Mouse (Mus musculus): Measurements from ENCODE around the gene Htra3. TPM values are rescaled to one million over a fixed set of nuclear protein-coding genes. Genes with fewer than 3 reads are reported as not detected.

Gene Htra3
- polyA plus RNA-seq, 1 experiment from 2014 or later, result 10.4 TPM

DNA sequence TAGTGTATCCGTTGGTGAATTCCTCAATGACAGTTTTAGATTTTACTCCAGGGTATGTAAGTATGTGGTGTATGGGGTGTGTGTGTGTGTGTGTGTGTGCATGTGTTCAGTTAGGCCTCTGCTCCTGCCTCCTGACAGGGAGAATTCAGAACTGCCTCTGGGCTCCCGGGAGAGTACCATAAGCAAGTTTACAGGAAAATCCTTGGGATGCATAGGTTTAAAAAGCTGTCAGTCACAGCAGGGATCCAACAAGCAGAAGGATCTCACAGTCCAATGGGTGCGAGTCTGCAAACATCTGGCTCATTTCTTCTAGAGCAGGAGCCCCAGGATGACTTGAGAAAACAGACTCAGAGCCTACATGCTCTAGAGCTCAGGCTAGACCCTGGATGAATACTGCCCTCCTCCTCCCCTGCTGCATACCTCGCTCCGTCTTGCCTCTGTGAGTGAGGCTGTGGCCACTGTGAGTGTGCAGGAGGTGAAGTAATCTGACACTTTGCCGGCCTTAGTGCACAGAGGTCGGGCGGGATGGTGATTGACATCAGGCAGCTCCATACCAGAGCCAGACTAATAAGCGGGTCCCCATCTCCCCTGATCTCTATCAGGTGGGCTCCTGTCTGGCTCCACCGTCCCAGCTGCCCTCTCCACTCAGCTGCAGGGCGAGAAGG is 9.7 kb downstream of the Htra3 start:
- 32% methylated on average over 11 of the region's 11 CpGs for WGBS
- Histone ChIP-seq H3K4me2 (replicated peaks) (no peak overlapping the region), H3K27me3 (no peaks in the 10 kb centered on the region), H3K4me3 (replicated peaks) (no peak overlapping the region), H3K4me1 (replicated peaks) (no peaks in the 10 kb centered on the region), H3K27ac (no peak overlapping the region), H3K9ac (replicated peaks) (no peak overlapping the region), H3K36me3 (no peaks in the 10 kb centered on the region), H3K9me3 (no peaks in the 10 kb centered on the region)
- ATAC-seq, result no peak

DNA sequence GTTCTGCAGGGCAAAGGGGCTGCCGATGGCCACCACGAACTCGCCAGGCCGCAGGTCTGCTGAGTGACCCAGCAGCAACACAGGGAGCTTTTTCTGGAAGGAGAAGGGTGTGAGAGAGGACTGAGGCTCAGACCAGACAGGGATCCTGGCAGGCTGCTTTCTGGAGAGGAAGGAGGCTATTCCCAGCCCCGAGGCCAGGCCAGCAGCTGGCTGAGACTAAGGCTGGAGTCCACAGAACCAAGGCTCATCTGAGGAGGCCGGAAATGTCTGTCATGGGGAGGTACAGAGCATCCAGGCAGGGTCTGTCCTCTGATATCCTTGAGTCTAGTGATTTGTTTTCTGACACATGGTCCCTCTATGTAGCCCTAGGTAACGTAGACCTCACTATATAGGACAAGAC is 13.4 kb downstream of the Htra3 start:
- Histone ChIP-seq H3K4me3 (replicated peaks) (no peak overlapping the region), H3K27ac (no peak overlapping the region), H3K4me2 (replicated peaks) (no peak overlapping the region), H3K36me3 (no peaks in the 10 kb centered on the region), H3K9ac (replicated peaks) (no peak overlapping the region), H3K27me3 (no peaks in the 10 kb centered on the region), H3K9me3 (no peaks in the 10 kb centered on the region), H3K4me1 (replicated peaks) (no peaks in the 10 kb centered on the region)
- ATAC-seq, result no peak
- WGBS, result 94% methylated on average over 7 of the region's 7 CpGs

DNA sequence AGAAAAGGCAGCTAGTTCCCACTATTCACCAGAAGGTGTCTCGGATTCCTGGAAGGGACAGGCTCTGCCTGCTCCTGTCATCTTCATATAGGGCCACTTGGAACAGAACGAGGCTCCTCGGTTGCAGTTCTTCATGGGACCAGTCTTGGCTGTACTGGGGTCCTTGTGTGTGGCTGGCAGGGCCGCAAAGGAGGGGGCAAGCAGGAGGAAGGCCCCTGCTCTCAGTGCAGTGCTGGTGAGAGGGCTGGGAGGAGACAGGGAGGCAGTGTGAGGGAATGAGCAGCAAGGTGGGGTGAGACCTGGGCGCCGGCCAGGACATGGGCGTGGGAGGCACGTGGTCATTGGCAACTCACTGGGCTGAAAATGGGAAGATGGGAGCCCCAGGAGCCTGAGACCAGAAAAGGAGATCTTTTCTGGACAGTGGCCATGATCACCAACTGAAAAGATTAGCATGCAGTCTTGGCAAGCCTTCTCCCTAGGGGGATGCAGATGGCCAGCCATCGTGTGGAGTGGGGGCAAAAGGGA is 17.5 kb downstream of the Htra3 start:
- Histone ChIP-seq H3K36me3 (no peaks in the 10 kb centered on the region), H3K9me3 (no peaks in the 10 kb centered on the region), H3K4me3 (replicated peaks) (no peak overlapping the region), H3K4me1 (replicated peaks) (no peaks in the 10 kb centered on the region), H3K9ac (replicated peaks) (no peak overlapping the region), H3K27me3 (no peaks in the 10 kb centered on the region), H3K27ac (no peak overlapping the region), H3K4me2 (replicated peaks) (no peak overlapping the region)
- WGBS, result 82% methylated on average over 9 of the region's 9 CpGs
- no peak for ATAC-seq

DNA sequence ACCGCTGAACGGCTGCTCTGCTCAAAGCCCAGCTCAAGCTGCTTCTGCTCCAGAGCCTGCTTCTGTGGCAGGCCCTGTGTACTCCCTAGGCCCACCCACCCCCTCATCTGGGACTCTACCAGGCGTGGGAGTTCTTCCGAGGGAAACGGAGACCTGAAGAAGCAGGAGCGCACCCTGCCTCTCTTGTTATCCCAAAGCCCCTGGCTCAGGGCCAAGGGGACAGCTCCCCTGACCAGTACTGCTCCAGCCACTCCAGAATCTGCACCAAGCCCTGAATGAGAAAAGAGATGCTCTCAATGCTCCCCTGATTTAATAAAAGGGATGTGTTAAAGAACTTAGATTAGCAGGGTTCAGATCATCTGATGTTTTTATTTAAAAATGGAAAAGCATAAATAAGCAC is 18.4 kb downstream of the Htra3 start:
- WGBS, result 77% methylated on average over 6 of the region's 6 CpGs
- Histone ChIP-seq H3K9me3 (no peaks in the 10 kb centered on the region), H3K36me3 (no peaks in the 10 kb centered on the region), H3K4me2 (replicated peaks) (no peak overlapping the region), H3K4me1 (replicated peaks) (no peaks in the 10 kb centered on the region), H3K27ac (no peak overlapping the region), H3K27me3 (no peaks in the 10 kb centered on the region), H3K4me3 (replicated peaks) (no peak overlapping the region), H3K9ac (replicated peaks) (no peak overlapping the region)
- no peak for ATAC-seq

DNA sequence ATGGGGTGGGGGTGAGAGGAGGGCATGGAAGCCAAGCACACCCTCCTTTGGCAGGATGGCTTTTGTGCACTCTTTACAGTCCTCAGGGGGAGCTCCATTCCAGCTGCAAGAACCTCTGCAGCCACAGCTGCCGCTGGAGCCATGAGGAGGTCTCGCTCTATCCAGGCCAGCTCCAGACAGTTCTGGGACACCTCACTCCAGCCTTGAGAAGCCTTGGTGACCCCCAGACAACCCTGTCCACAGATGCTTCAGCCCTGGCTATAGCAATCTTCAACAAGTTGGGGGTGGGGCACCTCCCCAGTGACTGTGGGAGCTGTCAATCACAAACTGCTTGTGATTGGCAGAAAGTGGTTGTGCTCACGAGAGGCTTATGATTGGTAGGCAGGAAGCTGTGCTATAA is 20.1 kb downstream of the Htra3 start:
- H3K9me3 ChIP-seq, result no peaks in the 10 kb centered on the region
- no peak overlapping the region for H3K4me3 ChIP-seq (replicated peaks)
- H3K4me2 ChIP-seq (replicated peaks), result no peak overlapping the region
- WGBS, result 58% methylated on average over 3 of the region's 3 CpGs
- no peak overlapping the region for H3K27ac ChIP-seq
- H3K27me3 ChIP-seq, result no peaks in the 10 kb centered on the region
- H3K9ac ChIP-seq (replicated peaks), result no peak overlapping the region
- no peaks in the 10 kb centered on the region for H3K4me1 ChIP-seq (replicated peaks)
- no peak for ATAC-seq
- no peaks in the 10 kb centered on the region for H3K36me3 ChIP-seq

DNA sequence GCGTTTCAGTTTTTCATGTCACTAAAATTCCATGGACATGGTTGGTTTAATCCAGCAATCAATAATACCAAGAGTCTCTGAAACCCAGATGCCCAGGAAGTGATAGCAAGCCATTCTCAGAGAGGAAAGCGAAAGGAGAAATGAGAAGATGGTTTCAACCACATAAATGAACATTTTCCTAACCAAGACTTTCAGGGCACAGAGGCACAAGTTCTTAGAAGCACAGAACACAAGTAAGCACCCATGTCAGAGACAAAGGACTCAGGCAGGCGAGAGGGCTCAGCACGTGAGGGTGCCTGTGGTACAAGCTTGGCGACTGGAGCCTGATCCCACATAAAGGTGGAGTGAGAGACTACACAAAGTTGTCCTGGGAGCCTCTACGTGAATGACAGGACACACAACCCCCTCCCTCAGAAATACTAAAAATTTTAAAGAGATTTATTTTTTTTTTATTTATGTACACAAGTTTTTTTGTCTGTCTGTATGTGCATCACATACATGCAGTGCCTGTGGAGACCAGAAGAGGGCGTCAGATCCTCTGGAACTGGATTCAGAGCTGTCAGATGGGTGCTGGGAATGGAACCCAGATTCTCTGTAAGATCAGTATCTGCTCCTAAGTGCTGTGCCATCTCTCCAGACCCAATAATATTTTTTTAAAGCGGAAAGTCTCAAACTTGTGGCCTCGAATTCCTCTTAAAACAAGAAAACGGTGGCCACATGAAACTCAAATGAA is 23.7 kb downstream of the Htra3 start:
- Histone ChIP-seq H3K9me3 (no peaks in the 10 kb centered on the region), H3K4me3 (replicated peaks) (no peak overlapping the region), H3K36me3 (no peaks in the 10 kb centered on the region), H3K9ac (replicated peaks) (no peak overlapping the region), H3K4me2 (replicated peaks) (no peak overlapping the region), H3K27me3 (no peaks in the 10 kb centered on the region), H3K4me1 (replicated peaks) (no peaks in the 10 kb centered on the region), H3K27ac (no peak overlapping the region)
- WGBS, result 91% methylated on average over 10 of the region's 10 CpGs
- ATAC-seq, result no peak

DNA sequence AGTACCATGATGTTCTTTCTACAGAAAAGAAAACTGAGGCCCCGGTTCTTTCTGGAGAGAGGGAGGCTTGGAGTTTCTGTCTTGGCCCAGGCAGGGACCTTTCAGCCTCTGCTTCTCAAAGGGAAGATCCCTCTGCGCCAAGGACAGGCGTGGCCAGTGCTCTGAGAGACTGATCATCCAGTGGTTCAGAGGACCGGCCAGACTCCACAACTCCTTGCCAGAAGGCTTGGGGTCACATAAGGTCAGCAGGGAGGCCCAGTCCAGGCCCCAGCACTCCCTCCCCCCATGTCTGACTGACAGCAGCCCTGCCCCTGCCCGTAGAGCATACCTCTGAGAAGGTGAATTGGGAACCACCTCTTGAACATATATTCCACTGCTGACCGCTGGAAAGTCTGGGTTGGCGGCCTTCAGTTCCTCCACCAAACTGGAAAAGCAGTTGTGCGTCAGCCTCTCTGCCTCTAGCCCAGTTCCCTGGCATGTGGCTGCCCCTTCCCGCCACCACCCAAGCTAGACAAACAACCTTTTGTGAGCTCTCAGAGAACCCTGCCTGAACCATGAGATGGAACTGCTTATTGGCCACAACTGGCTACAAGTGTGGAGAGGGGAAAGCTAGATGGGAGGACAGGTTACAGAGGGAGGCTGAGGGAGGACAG is 25.7 kb downstream of the Htra3 start:
- no peaks in the 10 kb centered on the region for H3K36me3 ChIP-seq
- H3K27ac ChIP-seq, result no peak overlapping the region
- no peak overlapping the region for H3K4me2 ChIP-seq (replicated peaks)
- no peak for ATAC-seq
- H3K9me3 ChIP-seq, result no peaks in the 10 kb centered on the region
- H3K4me3 ChIP-seq (replicated peaks), result no peak overlapping the region
- H3K27me3 ChIP-seq, result no peaks in the 10 kb centered on the region
- H3K9ac ChIP-seq (replicated peaks), result no peak overlapping the region
- 82% methylated on average over 9 of the region's 9 CpGs for WGBS
- H3K4me1 ChIP-seq (replicated peaks), result no peaks in the 10 kb centered on the region

DNA sequence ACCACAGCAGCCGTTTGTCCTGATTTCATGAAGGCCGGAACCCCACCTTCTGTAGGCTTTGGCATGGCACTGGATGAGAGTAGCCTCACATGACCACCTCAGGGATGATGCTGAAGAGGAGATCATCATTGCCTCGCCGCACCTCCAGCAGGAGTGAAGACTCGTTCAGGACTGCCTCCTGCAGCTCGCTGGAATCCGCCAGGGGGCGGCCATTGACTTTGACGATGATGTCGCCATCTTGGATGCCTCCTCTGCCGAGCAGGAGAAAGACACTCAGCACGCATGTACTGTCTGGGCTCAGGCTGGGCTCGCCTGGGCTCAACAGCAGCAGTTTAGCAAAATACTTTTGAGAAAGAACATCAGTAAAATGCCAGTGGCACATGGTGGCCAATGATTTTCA is 26.7 kb downstream of the Htra3 start:
- H3K9me3 ChIP-seq, result no peaks in the 10 kb centered on the region
- 89% methylated on average over 13 of the region's 13 CpGs for WGBS

DNA sequence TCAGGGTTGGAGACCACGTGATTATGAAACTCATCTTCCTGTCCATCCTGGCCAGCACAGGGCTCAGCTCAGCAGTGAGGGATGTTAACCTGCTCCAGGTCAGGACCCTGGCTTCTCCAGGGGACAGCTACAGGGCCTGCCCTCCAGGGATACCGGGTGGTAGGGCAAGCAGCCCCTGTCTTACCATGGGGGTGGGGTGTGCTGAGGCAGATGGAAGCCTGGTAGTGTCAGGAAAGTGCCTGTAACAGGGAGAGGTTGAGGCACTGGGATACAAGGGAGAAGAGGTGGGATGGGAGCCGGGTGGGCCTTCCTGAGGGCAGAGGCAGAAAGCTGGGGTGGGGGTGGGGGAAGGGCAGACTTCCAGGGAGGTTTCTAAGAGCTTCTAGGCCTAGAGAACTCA is 27.3 kb downstream of the Htra3 start:
- H3K36me3 ChIP-seq, result no peaks in the 10 kb centered on the region
- ATAC-seq, result no peak
- H3K9me3 ChIP-seq, result no peaks in the 10 kb centered on the region
- no peak overlapping the region for H3K4me2 ChIP-seq (replicated peaks)
- no peak overlapping the region for H3K4me3 ChIP-seq (replicated peaks)
- no peak overlapping the region for H3K9ac ChIP-seq (replicated peaks)
- H3K4me1 ChIP-seq (replicated peaks), result no peaks in the 10 kb centered on the region
- no peak overlapping the region for H3K27ac ChIP-seq
- no peaks in the 10 kb centered on the region for H3K27me3 ChIP-seq
- WGBS, result 82% methylated on average over 3 of the region's 3 CpGs

More for the DNA sequence above, 26.7 kb downstream of the Htra3 start:
- no peak overlapping the region for H3K27ac ChIP-seq
- no peak overlapping the region for H3K4me2 ChIP-seq (replicated peaks)
- no peaks in the 10 kb centered on the region for H3K4me1 ChIP-seq (replicated peaks)
- no peak overlapping the region for H3K9ac ChIP-seq (replicated peaks)
- ATAC-seq, result no peak
- no peaks in the 10 kb centered on the region for H3K36me3 ChIP-seq
- H3K4me3 ChIP-seq (replicated peaks), result no peak overlapping the region
- no peaks in the 10 kb centered on the region for H3K27me3 ChIP-seq

DNA sequence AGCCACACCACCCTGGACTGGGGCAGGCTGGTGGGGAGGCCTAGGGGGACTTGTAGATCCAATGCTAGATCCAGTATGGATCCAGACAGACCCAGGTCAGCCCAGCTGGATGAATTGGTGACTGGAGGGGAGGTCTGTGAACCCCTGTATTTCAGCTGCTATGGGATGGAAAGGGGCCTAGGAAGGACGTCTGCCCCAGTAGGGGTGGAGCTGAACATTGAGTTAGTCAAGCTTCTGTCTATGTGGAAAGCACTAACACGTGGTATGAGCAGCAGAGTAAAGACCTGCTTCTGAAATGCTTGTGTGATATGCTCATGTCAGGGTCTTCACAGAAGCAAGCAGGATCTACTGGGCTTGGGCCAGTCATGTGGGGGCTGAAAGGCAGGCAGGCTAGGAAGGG is 31.4 kb downstream of the Htra3 start:
- no peak overlapping the region for H3K4me2 ChIP-seq (replicated peaks)
- H3K27ac ChIP-seq, result no peak overlapping the region
- H3K36me3 ChIP-seq, result no peaks in the 10 kb centered on the region
- H3K9me3 ChIP-seq, result no peaks in the 10 kb centered on the region
- H3K4me1 ChIP-seq (replicated peaks), result no peaks in the 10 kb centered on the region; the same call in 1 of the 2 replicates
- H3K27me3 ChIP-seq, result no peaks in the 10 kb centered on the region
- no peak for ATAC-seq
- no peak overlapping the region for H3K9ac ChIP-seq (replicated peaks)
- H3K4me3 ChIP-seq (replicated peaks), result no peak overlapping the region
- 59% methylated on average over 2 of the region's 2 CpGs for WGBS

DNA sequence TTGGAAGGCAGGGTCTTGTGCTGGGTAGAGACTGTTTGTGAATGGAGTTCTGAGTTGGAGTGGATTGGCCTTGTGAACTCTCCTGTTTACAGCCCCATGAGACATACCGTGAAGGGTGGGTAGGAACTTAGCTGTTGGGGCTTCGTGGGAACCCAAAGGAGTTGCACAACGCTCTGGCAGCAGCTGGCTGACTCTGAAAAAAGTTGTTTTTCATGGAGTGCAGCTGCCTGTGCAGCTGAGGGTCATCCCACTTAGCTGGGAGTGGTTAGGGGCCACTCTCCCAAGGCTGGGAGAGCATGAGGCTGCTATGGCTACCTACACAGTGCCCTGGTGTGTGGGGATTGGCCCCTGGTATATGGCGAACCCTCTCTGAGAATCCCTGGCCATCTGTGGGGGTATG is 32.0 kb downstream of the Htra3 start:
- no peaks in the 10 kb centered on the region; the same call in 1 of the 2 replicates for H3K4me1 ChIP-seq (replicated peaks)
- H3K4me2 ChIP-seq (replicated peaks), result no peak overlapping the region
- no peaks in the 10 kb centered on the region for H3K36me3 ChIP-seq
- 76% methylated on average over 4 of the region's 4 CpGs for WGBS
- H3K9ac ChIP-seq (replicated peaks), result no peak overlapping the region
- no peak for ATAC-seq
- H3K4me3 ChIP-seq (replicated peaks), result no peak overlapping the region
- H3K9me3 ChIP-seq, result no peaks in the 10 kb centered on the region
- no peaks in the 10 kb centered on the region for H3K27me3 ChIP-seq
- H3K27ac ChIP-seq, result no peak overlapping the region

DNA sequence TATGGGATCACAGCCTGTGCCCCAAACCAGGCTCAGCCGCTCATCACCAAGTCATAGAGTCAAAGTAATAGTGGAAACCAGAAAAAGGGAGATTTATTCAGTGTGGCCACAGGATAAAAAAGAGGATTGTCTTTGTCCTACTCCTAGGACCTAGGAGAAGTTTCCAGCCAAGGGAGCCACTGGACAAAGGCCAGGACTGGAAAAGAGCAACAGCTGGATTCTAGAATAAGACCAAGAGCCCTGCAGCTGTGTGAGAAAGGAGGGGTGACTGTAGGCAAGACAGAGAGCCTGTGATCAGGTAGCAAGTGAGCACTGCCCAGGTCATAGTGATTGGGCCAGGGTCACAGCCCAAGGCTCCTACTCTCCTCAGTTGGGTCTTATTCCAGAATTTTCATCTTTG is 32.7 kb downstream of the Htra3 start:
- Histone ChIP-seq H3K4me3 (replicated peaks) (no peak overlapping the region), H3K9me3 (no peaks in the 10 kb centered on the region), H3K4me1 (replicated peaks) (no peaks in the 10 kb centered on the region; the same call in 1 of the 2 replicates), H3K27me3 (no peaks in the 10 kb centered on the region), H3K36me3 (no peaks in the 10 kb centered on the region), H3K4me2 (replicated peaks) (no peak overlapping the region), H3K27ac (no peak overlapping the region), H3K9ac (replicated peaks) (no peak overlapping the region)
- 80% methylated on average over 1 of the region's 1 CpGs for WGBS
- ATAC-seq, result no peak
